Mouse (Mus musculus): ENCODE results near the gene Txndc8.

DNA sequence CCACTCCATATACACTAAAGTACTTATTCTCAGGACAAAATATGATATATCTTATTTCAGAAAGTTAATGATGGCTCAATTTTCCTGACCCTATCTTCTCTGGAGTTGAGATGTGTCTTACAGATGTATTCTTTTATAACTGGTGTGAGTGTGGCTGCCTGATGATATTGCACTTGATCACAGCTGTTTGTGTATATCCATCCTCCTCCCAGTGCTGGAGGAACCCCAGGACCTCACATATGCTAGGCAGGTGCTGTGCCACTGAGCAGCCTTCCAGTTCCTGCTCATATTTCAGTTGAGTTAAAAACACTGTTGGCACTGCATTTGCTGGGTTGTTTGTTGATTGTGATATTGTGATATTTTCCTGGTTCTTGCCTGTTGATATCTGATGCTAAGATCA lies 38.6 kb downstream of the Txndc8 start:
- TF ChIP-seq CTCF (IDR thresholded peaks at IDR 0.05; ENCODE audit: control insufficient read depth, insufficient read depth, insufficient read length): no peak
- no peak for TF ChIP-seq MYOG (IDR thresholded peaks at IDR 0.05; ENCODE audit: control insufficient read depth, extremely low read depth, insufficient read length)
- no peak for TF ChIP-seq USF1 (IDR thresholded peaks at IDR 0.05; ENCODE audit: low read depth)
- no peak for TF ChIP-seq MAX (IDR thresholded peaks at IDR 0.05)
- no peak for TF ChIP-seq MYOD1 (IDR thresholded peaks at IDR 0.05; ENCODE audit: control insufficient read depth, insufficient read length, low read depth)
